Mouse (Mus musculus) liver, embryonic 11.5 days (tissue): ENCODE data around the gene Ly6g6e. TPM values are rescaled to one million over a fixed set of nuclear protein-coding genes. Genes with fewer than 3 reads are reported as not detected.

Experiments
- ATAC-seq: fragments of 200-750 bp; cut with Nextera tagmentation; replicated peaks from 2 replicates; pipeline ENCODE4 v1.8.0; 2017; ENCODE audit warnings: moderate number of reproducible peaks, mild to moderate bottlenecking, moderate TSS enrichment, moderate library complexity; ENCODE audit not compliant: low FRiP score
- DNase-seq: peaks from one replicate; pipeline ENCODE4 v3.0.0-alpha.2; 2017; ENCODE audit warnings: low spot score
- H3K27ac ChIP-seq: fragments of 300-500 bp; sonication (generic); 2 replicates; pipeline ENCODE4 v1.5.1; 2014; ENCODE audit warnings: mild to moderate bottlenecking, low read depth, low read length, control low read depth
- H3K27me3 ChIP-seq: fragments of 300-500 bp; sonication (generic); replicated peaks from 2 replicates; pipeline ENCODE4 v1.6.1; 2014; ENCODE audit warnings: low read length, mixed read lengths; ENCODE audit not compliant: control insufficient read depth, insufficient read depth
- H3K36me3 ChIP-seq: fragments of 300-500 bp; sonication (generic); 2 replicates; pipeline ENCODE4 v1.6.1; 2014; ENCODE audit warnings: mild to moderate bottlenecking, low read length, moderate library complexity, mixed read lengths; ENCODE audit not compliant: control insufficient read depth, insufficient read depth
- H3K4me1 ChIP-seq: fragments of 300-500 bp; sonication (generic); replicated peaks from 2 replicates; pipeline ENCODE4 v1.6.1; 2014; ENCODE audit warnings: low read length, mixed read lengths; ENCODE audit not compliant: control insufficient read depth, insufficient read depth
- H3K4me2 ChIP-seq: fragments of 300-500 bp; sonication (generic); 2 replicates; pipeline ENCODE4 v1.6.1; 2014; ENCODE audit warnings: mild to moderate bottlenecking, control low read depth, moderate library complexity
- H3K4me3 ChIP-seq: fragments of 300-500 bp; sonication (generic); 2 replicates; pipeline ENCODE4 v1.5.1; 2014; ENCODE audit warnings: low read depth, low read length, control low read depth
- H3K9ac ChIP-seq: fragments of 300-500 bp; sonication (generic); 2 replicates; pipeline ENCODE4 v1.6.1; 2014; ENCODE audit warnings: low read depth, low read length, control low read depth
- H3K9me3 ChIP-seq: fragments of 300-500 bp; sonication (generic); 2 replicates; pipeline ENCODE4 v1.6.1; 2016; ENCODE audit warnings: low read length, inconsistent platforms, mixed read lengths; ENCODE audit not compliant: control insufficient read depth
- WGBS: fragments of 180-500 bp; shearing (Covaris S2); extraction: QIAGEN DNeasy Blood & Tissue Kit; methylation state at CpG from one replicate; pipeline ENCODE4 v1.1.7; 2014; 5-methylcytosine and 5-hydroxymethylcytosine counted together
- polyA plus RNA-seq: library from polyadenylated mRNA; unstranded; fragments of >200 nt; fragmentation: Nextera tagmentation; extraction: Ambion mirVana; gene quantifications from 2 replicates; pipeline ENCODE4 v1.2.1, GENCODE M21; 2014

The Ly6g6e gene
- polyA plus RNA-seq, 1 experiment from 2014 or later = not detected

GRCm38 (mm10) chr17:35090166-35090932, 13.6 kb downstream of the Ly6g6e start:
- peaks cover 12% of the 10 kb centered on the region for H3K4me1 ChIP-seq
- no peaks in the 10 kb centered on the region for H3K27me3 ChIP-seq
- ATAC-seq = peak; percentile 44
- H3K36me3 ChIP-seq = peaks cover 15% of the 10 kb centered on the region
- 65% methylated on average over 8 of the region's 8 CpGs for WGBS
- H3K9ac ChIP-seq = peak overlapping the region; percentile 94
- peak overlapping the region; percentile 73 for H3K4me2 ChIP-seq
- H3K9me3 ChIP-seq = no peaks in the 10 kb centered on the region
- DNase-seq = no peak
- H3K4me3 ChIP-seq = peak overlapping the region; percentile 72
- peak overlapping the region; percentile 95; the same call in 1 of the 2 replicates for H3K27ac ChIP-seq

- Histone ChIP-seq H3K4me3 (no peak overlapping the region), H3K27me3 (no peaks in the 10 kb centered on the region), H3K4me1 (peaks cover 7% of the 10 kb centered on the region), H3K4me2 (no peak overlapping the region), H3K9ac (no peak overlapping the region), H3K36me3 (peaks cover 25% of the 10 kb centered on the region), H3K9me3 (no peaks in the 10 kb centered on the region), H3K27ac (no peak overlapping the region)
- 90% methylated on average over 14 of the region's 14 CpGs for WGBS
- ATAC-seq = no peak
- no peak for DNase-seq
These were observed 15.9 kb downstream of the Ly6g6e start for GRCm38 (mm10) chr17:35092403-35093198.

- 85% methylated on average over 15 of the region's 15 CpGs for WGBS
- Histone ChIP-seq H3K4me1 (peaks cover 7% of the 10 kb centered on the region), H3K4me2 (no peak overlapping the region), H3K27ac (no peak overlapping the region), H3K9me3 (no peaks in the 10 kb centered on the region), H3K27me3 (no peaks in the 10 kb centered on the region), H3K9ac (no peak overlapping the region), H3K36me3 (peaks cover 28% of the 10 kb centered on the region), H3K4me3 (no peak overlapping the region)
- DNase-seq (no peak), ATAC-seq (no peak)
These were observed 18.0 kb downstream of the Ly6g6e start for GRCm38 (mm10) chr17:35094475-35095365.

- no peaks in the 10 kb centered on the region for H3K9me3 ChIP-seq
- H3K4me3 ChIP-seq = no peak overlapping the region
- no peaks in the 10 kb centered on the region; the same call in 1 of the 2 replicates for H3K4me1 ChIP-seq
- peaks cover 36% of the 10 kb centered on the region for H3K36me3 ChIP-seq
- H3K9ac ChIP-seq = no peak overlapping the region
- H3K4me2 ChIP-seq = no peak overlapping the region
- H3K27ac ChIP-seq = no peak overlapping the region
- ATAC-seq (no peak), DNase-seq (no peak)
- 89% methylated on average over 12 of the region's 12 CpGs for WGBS
- H3K27me3 ChIP-seq = no peaks in the 10 kb centered on the region
These were observed 19.9 kb downstream of the Ly6g6e start for GRCm38 (mm10) chr17:35096597-35096996.

- H3K4me1 ChIP-seq = peaks cover under 1% of the 10 kb centered on the region; the same call in 1 of the 2 replicates
- H3K4me2 ChIP-seq = no peak overlapping the region
- peaks cover 39% of the 10 kb centered on the region for H3K36me3 ChIP-seq
- WGBS = 90% methylated on average over 12 of the region's 12 CpGs
- H3K4me3 ChIP-seq = no peak overlapping the region
- ATAC-seq = no peak
- H3K9ac ChIP-seq = no peak overlapping the region
- H3K27me3 ChIP-seq = no peaks in the 10 kb centered on the region
- H3K9me3 ChIP-seq = no peaks in the 10 kb centered on the region
- DNase-seq = no peak
- no peak overlapping the region for H3K27ac ChIP-seq
These were observed 20.5 kb downstream of the Ly6g6e start for GRCm38 (mm10) chr17:35097164-35097655.

GRCm38 (mm10) chr17:35100196-35100765, 23.6 kb downstream of the Ly6g6e start:
- H3K9me3 ChIP-seq = no peaks in the 10 kb centered on the region
- peaks cover 30% of the 10 kb centered on the region for H3K4me1 ChIP-seq
- no peak overlapping the region for H3K4me3 ChIP-seq
- H3K27me3 ChIP-seq = no peaks in the 10 kb centered on the region
- no peak overlapping the region for H3K9ac ChIP-seq
- ATAC-seq (no peak), DNase-seq (no peak)
- 72% methylated on average over 10 of the region's 10 CpGs for WGBS
- H3K4me2 ChIP-seq = no peak overlapping the region
- H3K27ac ChIP-seq = no peak overlapping the region
- peaks cover 44% of the 10 kb centered on the region for H3K36me3 ChIP-seq

- Histone ChIP-seq H3K4me1 (peaks cover 39% of the 10 kb centered on the region), H3K9ac (no peak overlapping the region), H3K4me3 (no peak overlapping the region), H3K4me2 (no peak overlapping the region), H3K36me3 (peaks cover 42% of the 10 kb centered on the region), H3K9me3 (no peaks in the 10 kb centered on the region), H3K27ac (no peak overlapping the region), H3K27me3 (no peaks in the 10 kb centered on the region)
- no peak for DNase-seq
- 91% methylated on average over 11 of the region's 11 CpGs for WGBS
- ATAC-seq = no peak
These were observed 24.5 kb downstream of the Ly6g6e start for GRCm38 (mm10) chr17:35101161-35101560.

GRCm38 (mm10) chr17:35102299-35102698, 25.6 kb downstream of the Ly6g6e start:
- Histone ChIP-seq H3K4me1 (peaks cover 41% of the 10 kb centered on the region), H3K4me2 (no peak overlapping the region), H3K27ac (no peak overlapping the region), H3K9ac (no peak overlapping the region), H3K36me3 (peaks cover 34% of the 10 kb centered on the region), H3K27me3 (no peaks in the 10 kb centered on the region), H3K9me3 (no peaks in the 10 kb centered on the region), H3K4me3 (no peak overlapping the region)
- WGBS = 77% methylated on average over 8 of the region's 8 CpGs
- DNase-seq (no peak), ATAC-seq (no peak)
